ENCODE assay signal across 27 mouse cellular contexts in genomic region chr19:37506614-37507013, GRCm38 (mm10). TPM values are rescaled to one million over a fixed set of nuclear protein-coding genes. Genes with fewer than 3 reads are reported as not detected.
DNase-seq lines count a peak whose midpoint lies in the region; ATAC-seq and TF ChIP-seq lines count a peak whose summit lies in the region.
"Had no signal": no experiment of that assay in that cellular context is flagged by ENCODE, and none has a peak within 500 bp of the region (broad histone marks: within the 10 kb centered on the region; RNA-seq: fewer than 3 reads in every experiment).

No protein-coding gene starts in this region.

- H3K9me3 ChIP-seq in kidney, embryonic 15.5 days (replicated peaks), result no peaks in the 10 kb centered on the region
- H3K9me3 ChIP-seq in lung, embryonic 14.5 days (ENCODE audit: low read depth, low read length), result no peaks in the 10 kb centered on the region
- H3K9me3 ChIP-seq: forebrain, embryonic 13.5 days; heart, embryonic 15.5 days; hindbrain, embryonic 13.5 days; limb, embryonic 10.5 days; limb, embryonic 15.5 days; liver, embryonic 13.5 days; stomach, embryonic 15.5 days had no signal

- H3K36me3 ChIP-seq in heart, adult 2 months (ENCODE audit: control insufficient read depth, insufficient read depth, low read length), result no peaks in the 10 kb centered on the region
- no peaks in the 10 kb centered on the region for H3K36me3 ChIP-seq in kidney, embryonic 15.5 days
- H3K36me3 ChIP-seq in lung, embryonic 14.5 days (ENCODE audit: insufficient read depth), result no peaks in the 10 kb centered on the region
- H3K36me3 ChIP-seq: heart, embryonic 15.5 days; hindbrain, embryonic 13.5 days; limb, embryonic 10.5 days; limb, embryonic 15.5 days; liver, embryonic 13.5 days; stomach, embryonic 15.5 days had no signal

- no peak for ATAC-seq in kidney, embryonic 15.5 days (replicated peaks; ENCODE audit: low FRiP score)
- no peak for ATAC-seq in lung, embryonic 14.5 days (ENCODE audit: insufficient read depth)
- ATAC-seq: activated CD4-positive, CD25-positive, alpha-beta regulatory T cell, adult 4 months; forebrain, embryonic 13.5 days; intestine, postnatal 0 days; midbrain, embryonic 16.5 days had no signal

- no peaks in the 10 kb centered on the region for H3K79me2 ChIP-seq in heart, adult 2 months (replicated peaks; ENCODE audit: control insufficient read depth, insufficient read depth, low read length)

- H3K4me2 ChIP-seq in kidney, embryonic 15.5 days, result no peak overlapping the region
- H3K4me2 ChIP-seq in lung, embryonic 14.5 days, result no peak overlapping the region
- H3K4me2 ChIP-seq: forebrain, embryonic 13.5 days; heart, embryonic 15.5 days; hindbrain, embryonic 13.5 days; limb, embryonic 15.5 days; liver, embryonic 13.5 days; midbrain, embryonic 11.5 days; stomach, embryonic 15.5 days had no signal

- H3K27ac ChIP-seq in heart, adult 2 months, result no peak overlapping the region
- H3K27ac ChIP-seq in kidney, embryonic 15.5 days, result 0 out of 2 replicates have a peak overlapping the region, but pooled peaks have one; percentile 32
- H3K27ac ChIP-seq in lung, embryonic 14.5 days (ENCODE audit: low read depth), result no peak overlapping the region
- H3K27ac ChIP-seq: forebrain, embryonic 13.5 days; heart, embryonic 15.5 days; hindbrain, embryonic 13.5 days; limb, embryonic 10.5 days; limb, embryonic 15.5 days; liver, embryonic 13.5 days; stomach, embryonic 15.5 days had no signal

- intact Hi-C loops in heart, adult 2 months (cut with DNase I), result loop anchor here (5.0 kb wide), 1 partner anchor 69 kb away; no protein-coding TSS in a partner anchor
- intact Hi-C loops in heart, postnatal 36 days (cut with DNase I), result loop anchor here (1.0 kb wide), 1 partner anchor 85 kb away; no protein-coding TSS in a partner anchor

- no peak overlapping the region for H3K9ac ChIP-seq in heart, adult 2 months (ENCODE audit: low read depth, low read length)
- H3K9ac ChIP-seq in kidney, embryonic 15.5 days, result no peak overlapping the region
- H3K9ac ChIP-seq in lung, embryonic 14.5 days, result no peak overlapping the region
- H3K9ac ChIP-seq: forebrain, embryonic 13.5 days; heart, embryonic 15.5 days; hindbrain, embryonic 13.5 days; limb, embryonic 15.5 days; liver, embryonic 13.5 days; stomach, embryonic 15.5 days had no signal

- no peaks in the 10 kb centered on the region for H3K4me1 ChIP-seq in heart, adult 2 months (ENCODE audit: control insufficient read depth, insufficient read depth, low read length)
- 0 out of 2 replicates have a peak, but pooled peaks cover 5% of the 10 kb centered on the region for H3K4me1 ChIP-seq in kidney, embryonic 15.5 days
- no peaks in the 10 kb centered on the region for H3K4me1 ChIP-seq in lung, embryonic 14.5 days (ENCODE audit: insufficient read depth)
- H3K4me1 ChIP-seq: forebrain, embryonic 13.5 days; hindbrain, embryonic 13.5 days; limb, embryonic 10.5 days; stomach, embryonic 15.5 days had no signal

- TF ChIP-seq POLR2A in heart, adult 2 months (IDR thresholded peaks at IDR 0.05; ENCODE audit: insufficient read depth, low read depth, low read length), result no peak

- TF ChIP-seq EP300 in heart, adult 2 months (IDR thresholded peaks at IDR 0.05; ENCODE audit: insufficient read depth, low read depth, low read length), result 0 out of 2 replicates have a peak, but pooled peaks have one; percentile 11

- H3K4me3 ChIP-seq in heart, adult 2 months, result no peak overlapping the region
- H3K4me3 ChIP-seq in kidney, embryonic 15.5 days (replicated peaks), result no peak overlapping the region
- no peak overlapping the region for H3K4me3 ChIP-seq in lung, embryonic 14.5 days (ENCODE audit: low read depth, low read length)
- H3K4me3 ChIP-seq: forebrain, embryonic 13.5 days; heart, embryonic 15.5 days; hindbrain, embryonic 13.5 days; limb, embryonic 10.5 days; limb, embryonic 15.5 days; liver, embryonic 13.5 days; stomach, embryonic 15.5 days had no signal

- no peak for TF ChIP-seq CTCF in heart, adult 2 months (IDR thresholded peaks at IDR 0.05)
- TF ChIP-seq CTCF in lung, embryonic 14.5 days (IDR thresholded peaks at IDR 0.05; ENCODE audit: low read depth), result no peak

- no peaks in the 10 kb centered on the region for H3K27me3 ChIP-seq in heart, adult 2 months (ENCODE audit: control insufficient read depth, insufficient read depth, low read length)
- no peaks in the 10 kb centered on the region; the same call in 1 of the 2 replicates for H3K27me3 ChIP-seq in kidney, embryonic 15.5 days
- no peaks in the 10 kb centered on the region for H3K27me3 ChIP-seq in lung, embryonic 14.5 days (ENCODE audit: insufficient read depth, low read length)
- H3K27me3 ChIP-seq: forebrain, embryonic 13.5 days; heart, embryonic 15.5 days; hindbrain, embryonic 13.5 days; limb, embryonic 15.5 days; stomach, embryonic 15.5 days had no signal

- WGBS in heart, adult 2 months, result 45% methylated on average over 5 of the region's 5 CpGs
- 56% methylated on average over 5 of the region's 5 CpGs for WGBS in kidney, embryonic 15.5 days
- 55% methylated on average over 5 of the region's 5 CpGs for WGBS in lung, embryonic 14.5 days

- no peak for DNase-seq in heart, adult 2 months
- no peak for DNase-seq in heart, postnatal 36 days
- DNase-seq in kidney, adult 8-10 months, result no peak
- DNase-seq in lung, embryonic 14.5 days, result peak; percentile 49
- DNase-seq in lung, postnatal 4 days, result no peak
- DNase-seq in layer of hippocampus, adult 8-10 months (ENCODE audit: low spot score in 2 of 2), result no peak
- DNase-seq: adrenal gland, adult 2 months; adrenal gland, postnatal 36 days; cerebellum, adult 8-10 months; cerebellum, postnatal 36 days; gastrocnemius, postnatal 14 days; heart, adult 18-20 months; layer of hippocampus, adult 9-11 months; liver, embryonic 13.5 days; lung, adult 18-20 months; right cerebral cortex, postnatal 25 days had no signal

RNA-seq across cellular contexts. Expression of gene Exoc6, which starts 43.6 kb away (rescaled TPM):
- total RNA-seq in heart, adult 2 months (2021), result 10 to 100 TPM; 29.8 to 34.2 TPM
- 13.8 and 19.8 TPM in 2 replicates for polyA plus RNA-seq in heart, adult 2 months (2012; rRNA removed)
- total RNA-seq in heart, postnatal 36 days (2021), result 10 to 100 TPM; 32.6 to 32.9 TPM
- polyA plus RNA-seq in kidney, embryonic 15.5 days (2015; fragmentation: Nextera tagmentation; extraction: Ambion mirVana), result 23.2 and 23.4 TPM in 2 replicates
- polyA plus RNA-seq in lung, embryonic 14.5 days (2014; fragmentation: Nextera tagmentation; extraction: Ambion mirVana), result 11.6 and 13.2 TPM in 2 replicates
- total RNA-seq in layer of hippocampus, adult 8-10 months (2022), result 10 to 100 TPM; 47.4 to 51.6 (median 48.0) TPM
